Mouse (Mus musculus) MEL-GATA-1-ER (cell line): ENCODE data around the gene Jph4.

Experiments
- DNase-seq: peaks from one replicate; pipeline ENCODE4 v3.0.0-alpha.2; 2012; ENCODE audit warnings: low read depth; ENCODE audit errors: extremely low read depth

The Jph4 gene

GRCm38 (mm10) chr14:55095263-55095662 is 21.5 kb downstream of the Jph4 start:
- DNase-seq, result no peak

- peak; percentile 60 for DNase-seq
These were observed 22.0 kb downstream of the Jph4 start, which contains the start of gene Thtpa for GRCm38 (mm10) chr14:55094704-55095231. Gene Thtpa (plus strand): TSS chr14:55094784.

GRCm38 (mm10) chr14:55093927-55094326 is 22.8 kb downstream of the Jph4 start:
- peak; percentile 39 for DNase-seq

- peak; percentile 85 for DNase-seq
These were observed 24.6 kb downstream of the Jph4 start, which contains the start of gene Zfhx2 for GRCm38 (mm10) chr14:55092011-55092577. Gene Zfhx2 (minus strand): TSS chr14:55092324.

- no peak for DNase-seq
These were observed 25.4 kb downstream of the Jph4 start for GRCm38 (mm10) chr14:55091209-55091865.

GRCm38 (mm10) chr14:55089199-55089947 is 27.4 kb downstream of the Jph4 start:
- DNase-seq, result no peak

GRCm38 (mm10) chr14:55086009-55086514 is 30.7 kb downstream of the Jph4 start:
- DNase-seq, result no peak

GRCm38 (mm10) chr14:55085324-55086008 is 31.3 kb downstream of the Jph4 start:
- DNase-seq, result no peak

GRCm38 (mm10) chr14:55083481-55083880 is 33.3 kb downstream of the Jph4 start:
- no peak for DNase-seq

GRCm38 (mm10) chr14:55081105-55081504 is 35.6 kb downstream of the Jph4 start:
- DNase-seq, result no peak

GRCm38 (mm10) chr14:55079214-55079970 is 37.3 kb downstream of the Jph4 start:
- DNase-seq, result peak; percentile 23

GRCm38 (mm10) chr14:55078366-55078989 is 38.3 kb downstream of the Jph4 start:
- DNase-seq, result no peak

GRCm38 (mm10) chr14:55077481-55078365 is 39.0 kb downstream of the Jph4 start:
- DNase-seq, result no peak

GRCm38 (mm10) chr14:55076956-55077355 is 39.8 kb downstream of the Jph4 start:
- no peak for DNase-seq

- DNase-seq, result no peak
These were observed 40.5 kb downstream of the Jph4 start for GRCm38 (mm10) chr14:55076224-55076623.

- DNase-seq, result no peak
These were observed 42.3 kb downstream of the Jph4 start for GRCm38 (mm10) chr14:55074416-55074815.

GRCm38 (mm10) chr14:55071756-55072155 is 45.0 kb downstream of the Jph4 start:
- no peak for DNase-seq

GRCm38 (mm10) chr14:55066042-55066441 is 50.7 kb downstream of the Jph4 start:
- DNase-seq, result no peak

- no peak for DNase-seq
These were observed 51.3 kb downstream of the Jph4 start for GRCm38 (mm10) chr14:55065391-55065790.
